Mouse (Mus musculus) lung, adult 2 months (tissue): ENCODE measurements around the gene Tdrd3.

Experiments
- CTCF ChIP-seq: fragments of 200-500 bp; IDR thresholded peaks from 2 replicates; pipeline ENCODE4 v1.5.1; 2011; ENCODE audit warnings: mild to moderate bottlenecking, low read length, control low read depth; ENCODE audit not compliant: insufficient read depth
- POLR2A ChIP-seq: fragments of 200-500 bp; IDR thresholded peaks from 2 replicates; pipeline ENCODE4 v1.6.1; 2011; ENCODE audit warnings: low read depth, mild to moderate bottlenecking, control low read depth, low read length, borderline replicate concordance; ENCODE audit errors: extremely low read depth

DNA sequence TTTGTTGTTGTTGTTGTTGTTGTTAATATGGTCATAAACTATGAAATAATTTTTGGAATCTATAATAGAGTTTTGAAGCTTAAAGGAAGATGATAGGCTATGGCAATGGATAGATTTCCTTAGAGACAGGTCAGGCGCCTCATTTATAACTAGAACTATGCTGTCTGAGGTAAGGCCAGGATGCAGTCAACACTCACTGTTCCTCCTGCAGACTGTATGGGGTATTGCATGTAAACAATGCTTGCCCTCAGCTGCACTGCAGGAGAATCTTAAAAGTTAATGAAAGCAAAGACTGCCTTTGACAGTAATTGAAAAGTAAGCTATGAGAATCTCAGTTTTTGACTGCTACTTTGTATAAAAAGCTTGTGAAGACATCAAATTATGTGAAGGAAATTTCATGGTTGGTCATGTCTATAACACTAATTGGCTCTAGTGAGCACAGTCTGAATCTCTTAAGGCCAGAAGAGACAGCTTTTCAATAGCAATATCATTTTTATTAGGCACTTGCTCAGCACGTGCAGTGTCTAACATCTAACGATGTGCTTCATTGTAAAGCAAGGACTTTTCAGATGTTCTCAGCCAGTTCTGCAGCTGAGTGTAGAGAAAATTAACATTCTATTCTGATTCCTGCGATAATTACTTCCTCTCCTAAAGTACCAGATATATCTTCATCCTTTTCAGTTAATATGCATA lies 120.8 kb downstream of the Tdrd3 start:
- TF ChIP-seq CTCF, result no peak
- no peak for TF ChIP-seq POLR2A
